Mouse (Mus musculus): ENCODE measurements at regions not wholly inside any gene's neighbourhood (a gene's known extent, or its start where the extent isn't known, plus 50 kb on each side); places are given as distances from the start of the nearest gene placed in this dataset.

- TF ChIP-seq EP300 (IDR thresholded peaks at IDR 0.05; ENCODE audit: low read depth) (no peak), CTCF (IDR thresholded peaks at IDR 0.05; ENCODE audit: low read depth) (no peak)
Measured at GRCm38 (mm10) chr9:14203307-14203695, 71.6 kb upstream of the Sesn3 start.
